Mouse (Mus musculus) heart, adult 2 months (tissue): Measurements from ENCODE around the gene Amy1.

Experiments used
- CTCF ChIP-seq: fragments of 200-600 bp; IDR thresholded peaks from 2 replicates; pipeline ENCODE4 v1.8.1; 2022; ENCODE audit warnings: antibody characterized with exemption, mild to moderate bottlenecking, moderate library complexity
- EP300 ChIP-seq: fragments of 200-500 bp; IDR thresholded peaks from 2 replicates; pipeline ENCODE4 v1.6.1; 2011; ENCODE audit warnings: low read depth, low read length, control low read depth; ENCODE audit not compliant: insufficient read depth
- POLR2A ChIP-seq: fragments of 200-500 bp; IDR thresholded peaks from 2 replicates; pipeline ENCODE4 v1.6.1; 2011; ENCODE audit warnings: mild to moderate bottlenecking, low read depth, low read length, control low read depth; ENCODE audit not compliant: insufficient read depth

DNA sequence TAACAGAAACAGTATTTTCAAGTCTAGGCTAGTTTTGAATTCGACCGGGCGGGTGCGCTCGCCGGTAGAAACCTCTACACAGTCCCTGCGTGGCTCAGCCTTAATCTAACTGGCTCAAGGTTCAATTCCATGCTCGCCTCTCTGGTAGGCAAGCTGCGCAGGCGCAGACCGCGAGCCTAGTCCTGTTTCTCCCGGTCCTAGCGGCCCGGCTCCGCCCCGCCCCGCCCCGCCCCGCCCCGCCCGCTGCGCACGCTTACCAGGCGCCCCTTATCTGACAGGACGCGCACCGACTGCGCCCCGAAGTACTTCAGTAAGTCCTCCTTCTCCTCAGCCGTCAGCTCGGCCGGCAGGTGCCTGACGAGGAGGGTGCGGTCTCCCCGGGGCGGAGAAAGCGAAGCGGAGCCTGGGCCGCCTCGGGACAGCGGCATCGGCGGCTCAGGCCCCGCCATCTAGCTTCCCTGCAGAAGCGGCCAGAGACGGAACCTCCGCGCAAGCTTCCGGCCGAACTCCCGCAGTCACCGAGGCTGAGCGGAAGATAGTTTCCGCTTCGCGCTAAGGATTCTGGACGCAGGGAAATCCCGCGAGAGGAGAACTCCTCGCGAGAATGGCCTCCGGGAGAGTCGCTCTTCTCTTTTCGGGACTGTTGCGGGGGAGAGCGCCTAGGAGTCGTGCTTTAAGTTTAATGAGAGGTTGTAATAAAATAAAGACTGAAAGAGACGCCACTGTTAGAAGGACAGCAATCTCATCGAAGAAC, 23.3 kb upstream of the Amy1 start, which contains the start of gene Rnpc3:
- TF ChIP-seq POLR2A: peak; percentile 91
- TF ChIP-seq CTCF: peak; percentile 28
- no peak for TF ChIP-seq EP300
